Mouse (Mus musculus): ENCODE measurements around the gene Cplx2.

The Cplx2 gene

GRCm38 (mm10) chr13:54368181-54368580, 3.0 kb upstream of the Cplx2 start:
- no peak for DNase-seq

- DNase-seq, result peak; percentile 58 to 65
These were observed 510 bp downstream of the Cplx2 start for GRCm38 (mm10) chr13:54371387-54372330.

- DNase-seq, result peak; percentile 95
These were observed 1.5 kb downstream of the Cplx2 start for GRCm38 (mm10) chr13:54372665-54373064.

GRCm38 (mm10) chr13:54374106-54374706, 3.1 kb downstream of the Cplx2 start:
- peak in 1 of 2 experiments; percentile 31 for DNase-seq

- peak in 1 of 2 experiments; percentile 36 for DNase-seq
These were observed 4.6 kb downstream of the Cplx2 start for GRCm38 (mm10) chr13:54375497-54376495.

- peak in 1 of 2 experiments; percentile 5 for DNase-seq
These were observed 5.6 kb downstream of the Cplx2 start for GRCm38 (mm10) chr13:54376736-54377135.

GRCm38 (mm10) chr13:54378051-54378450, 6.9 kb downstream of the Cplx2 start:
- DNase-seq, result peak; percentile 46 to 53

- DNase-seq, result no peak
These were observed 9.3 kb downstream of the Cplx2 start for GRCm38 (mm10) chr13:54380421-54380820.

GRCm38 (mm10) chr13:54381396-54381795, 10.2 kb downstream of the Cplx2 start:
- DNase-seq, result peak in 1 of 2 experiments; percentile 9

GRCm38 (mm10) chr13:54383531-54383930, 12.4 kb downstream of the Cplx2 start:
- DNase-seq, result peak; percentile 22 to 24

- DNase-seq, result peak in 1 of 2 experiments; percentile 43
These were observed 13.4 kb downstream of the Cplx2 start for GRCm38 (mm10) chr13:54384518-54384917.

GRCm38 (mm10) chr13:54385008-54386004, 14.2 kb downstream of the Cplx2 start:
- peak; percentile 21 to 45 for DNase-seq

GRCm38 (mm10) chr13:54389971-54390564, 18.9 kb downstream of the Cplx2 start:
- DNase-seq, result peak; percentile 60 to 62

GRCm38 (mm10) chr13:54390565-54391013, 19.4 kb downstream of the Cplx2 start:
- no peak for DNase-seq

GRCm38 (mm10) chr13:54391313-54391712, 20.2 kb downstream of the Cplx2 start:
- DNase-seq, result no peak

- no peak for DNase-seq
These were observed 25.9 kb downstream of the Cplx2 start for GRCm38 (mm10) chr13:54397069-54397468.

GRCm38 (mm10) chr13:54400565-54401179, 29.5 kb downstream of the Cplx2 start:
- no peak for DNase-seq

GRCm38 (mm10) chr13:54401180-54401569, 30.0 kb downstream of the Cplx2 start:
- no peak for DNase-seq

GRCm38 (mm10) chr13:54402346-54402745, 31.2 kb downstream of the Cplx2 start:
- DNase-seq, result no peak

Data from cerebellum, postnatal 36 days (tissue).